Mouse (Mus musculus) left cerebral cortex, postnatal 10 days (tissue): ENCODE data around the gene Slc5a2. TPM values are rescaled to one million over a fixed set of nuclear protein-coding genes. Genes with fewer than 3 reads are reported as not detected.
A peak's percentile ranks its signal among the peaks of the same experiment; 100 is the strongest.

Source experiments
- DNase-seq, 2 experiments: peaks; one replicate each; pipeline ENCODE4 v3.0.0; 2021 to 2022; ENCODE audit warnings: low spot score in 2 of 2, mixed read lengths in 1 of 2; ENCODE audit errors: extremely low spot score in 1 of 2
- intact Hi-C: fragments of 180-260 bp; cut with DNase I; formaldehyde crosslinking; loops from one replicate; pipeline ENCODE4 v1.15.1; 2025
- total RNA-seq, 2 experiments: library from RNA; stranded (reverse); gene quantifications; 2 replicates each; pipeline ENCODE4 v1.2.3; 2021

Gene Slc5a2
- total RNA-seq, 2 experiments from 2014 or later: not detected

DNA sequence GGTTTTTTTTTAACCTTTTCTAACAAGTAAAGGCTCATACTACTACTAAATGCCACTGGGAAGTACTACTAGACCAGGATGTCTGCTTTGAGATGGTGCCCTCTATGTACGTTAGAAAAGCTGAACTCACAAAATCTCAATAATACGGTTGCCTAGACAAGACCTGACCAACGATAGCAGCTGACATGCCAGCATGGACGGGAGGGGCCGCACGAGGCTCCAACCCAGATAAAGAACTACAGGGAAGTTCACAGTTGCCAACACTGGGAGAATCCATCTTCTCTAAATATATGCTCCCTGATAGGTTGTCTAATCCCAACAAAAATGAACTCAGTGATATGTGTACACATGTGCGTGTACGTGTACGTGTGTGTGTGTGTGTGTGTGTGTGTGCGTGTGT is 29.3 kb downstream of the Slc5a2 start:
- intact Hi-C loops: loop anchor here (5.0 kb wide), 1 partner anchor 47 kb away; the partner anchor contains the start of gene Tgfb1i1
- DNase-seq: no peak

DNA sequence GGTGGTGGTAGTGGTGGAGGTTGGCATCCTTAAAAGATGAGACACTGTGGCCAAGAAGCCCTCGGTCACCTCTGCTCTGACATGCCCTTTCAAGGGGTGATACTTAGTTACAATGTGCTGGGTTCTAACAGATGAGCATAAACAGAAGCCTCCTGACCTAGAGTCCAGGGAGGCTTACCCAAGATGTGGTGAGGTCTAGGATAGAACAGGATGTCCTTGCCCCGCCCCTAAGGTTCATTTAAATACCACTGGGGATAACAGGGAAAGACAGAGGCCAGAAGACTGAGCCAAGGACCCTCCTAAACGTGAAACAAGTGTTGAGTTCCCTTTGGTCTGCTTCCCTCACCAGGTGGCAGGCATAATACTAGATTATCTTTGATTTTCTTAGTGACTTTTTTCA is 31.1 kb downstream of the Slc5a2 start:
- intact Hi-C loops: loop anchor here (5.0 kb wide), 1 partner anchor 49 kb away; the partner anchor contains the start of gene Tgfb1i1
- no peak for DNase-seq

DNA sequence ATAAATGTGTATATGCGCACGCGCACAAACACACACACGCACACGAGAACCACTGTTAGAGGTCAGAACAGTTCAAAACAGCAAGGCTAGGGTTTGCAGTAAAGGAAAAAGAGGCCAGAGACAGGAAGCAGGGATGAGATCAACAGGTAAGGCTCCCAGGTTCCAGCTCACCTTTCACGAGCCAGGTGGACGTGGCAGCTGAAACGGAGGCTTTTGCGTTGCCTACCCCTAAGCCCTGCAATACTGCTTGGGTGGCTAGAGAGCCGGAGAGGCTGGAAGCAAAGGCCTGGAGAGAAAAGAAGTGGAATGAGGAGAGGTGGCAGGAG is 31.8 kb downstream of the Slc5a2 start:
- intact Hi-C loops: loop anchor here (5.0 kb wide), 1 partner anchor 50 kb away; the partner anchor contains the start of gene Tgfb1i1
- no peak for DNase-seq

DNA sequence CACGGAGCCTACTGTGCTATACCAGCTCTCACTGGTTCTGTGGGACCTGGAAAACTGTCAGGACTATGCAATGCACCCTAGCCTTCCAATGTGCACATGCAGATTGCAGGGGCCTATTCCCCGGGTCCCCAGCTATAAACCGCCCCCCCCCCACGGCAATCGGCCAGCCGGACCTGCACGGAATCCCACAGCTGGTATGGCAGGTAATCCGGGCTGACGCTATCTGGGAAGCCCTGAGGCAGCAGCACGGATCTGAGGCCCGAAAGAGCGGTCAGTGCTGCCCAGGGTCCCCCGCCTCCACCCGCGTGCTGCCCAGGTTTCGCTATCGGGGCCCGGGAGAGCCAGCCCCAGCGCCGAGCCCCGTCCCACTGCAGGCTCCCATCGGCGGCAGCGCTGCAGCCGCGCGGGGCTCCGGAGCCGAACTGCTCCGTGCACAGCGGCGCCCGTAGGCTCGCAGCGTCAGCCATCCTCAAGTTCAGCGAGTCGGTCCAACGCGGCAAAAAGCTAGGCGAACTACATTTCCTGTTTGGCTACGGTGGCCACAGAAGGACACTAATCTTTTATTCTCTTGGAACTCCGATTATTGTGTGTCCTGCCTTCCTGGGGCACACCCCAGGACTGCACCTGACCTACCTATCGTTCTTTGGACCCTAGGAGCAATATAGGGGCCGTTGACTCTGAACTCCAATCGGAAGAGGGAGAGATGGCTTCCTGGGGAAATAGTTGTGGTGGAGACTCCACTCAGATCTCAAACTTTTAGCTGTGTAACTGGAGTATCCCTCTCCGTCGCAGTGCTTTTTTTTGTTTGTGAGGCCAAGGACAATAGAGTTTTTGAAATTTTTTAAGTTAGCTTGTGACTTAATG is 32.4 kb downstream of the Slc5a2 start, which contains the start of gene BC017158:
Gene BC017158 (minus strand): TSS at position 554 of the 864 bp plus-strand sequence.
- intact Hi-C loops: loop anchor here (5.0 kb wide), 1 partner anchor 51 kb away; the partner anchor contains the start of gene Tgfb1i1
- DNase-seq: peak; percentile 54 to 65

DNA sequence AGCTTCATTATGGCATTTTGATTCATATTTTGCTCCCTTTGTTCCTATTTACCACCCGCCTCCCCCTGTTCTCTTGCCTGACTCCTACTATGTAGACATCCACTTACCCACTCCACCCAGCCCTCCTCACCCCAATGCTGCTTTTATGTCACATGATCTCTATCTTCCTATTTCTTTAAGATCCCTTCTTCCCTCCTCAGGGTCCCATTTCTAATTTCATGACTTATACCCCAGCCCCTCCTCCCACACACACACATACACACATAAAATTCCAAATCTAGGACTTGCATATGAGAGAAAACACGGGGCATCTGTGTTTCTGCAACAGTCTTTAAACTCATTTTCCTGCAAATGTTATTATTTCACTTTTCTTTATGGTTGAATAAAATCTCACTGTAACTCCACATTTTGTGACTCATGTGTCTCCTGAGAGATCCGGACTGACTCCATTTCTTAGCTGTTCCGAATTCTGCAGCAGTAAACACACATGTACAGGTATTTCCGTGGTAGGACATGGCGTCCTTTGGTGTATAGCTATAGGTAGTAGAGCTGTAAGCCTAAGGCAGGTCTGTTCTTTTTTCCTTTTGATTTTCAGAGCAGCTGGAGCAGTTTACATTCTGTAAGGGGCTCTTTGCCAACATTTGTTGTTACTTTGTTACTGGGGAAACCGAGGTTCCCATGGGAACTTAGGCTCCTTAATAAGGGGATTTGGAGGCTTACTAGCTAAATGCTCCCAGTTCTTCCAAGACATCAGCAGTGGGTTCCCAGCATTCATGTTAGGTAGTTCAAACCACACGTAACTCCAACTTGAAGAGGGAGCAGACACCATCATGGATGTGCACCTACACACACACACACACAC is 33.3 kb downstream of the Slc5a2 start:
- DNase-seq: peak in 1 of 2 experiments; percentile 54

DNA sequence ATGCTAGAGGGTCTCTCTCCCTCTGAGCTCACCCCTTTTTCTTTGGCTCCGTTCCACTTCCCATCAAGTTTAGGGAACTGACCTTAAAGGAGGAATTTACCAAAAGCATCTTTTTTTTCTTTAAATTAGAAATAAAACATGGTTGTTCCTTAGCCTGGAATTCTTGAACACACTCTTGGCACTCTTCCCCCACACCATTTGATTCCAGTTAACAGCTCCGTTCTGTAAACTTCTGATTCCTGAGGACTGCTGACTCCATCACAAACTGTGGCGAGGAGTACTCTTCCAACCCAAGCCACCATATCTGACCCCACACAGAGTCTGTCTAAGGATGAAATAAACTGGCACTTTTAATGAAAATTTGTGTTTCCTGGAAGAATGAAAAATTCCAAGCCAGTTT is 35.5 kb downstream of the Slc5a2 start:
- no peak for DNase-seq
- intact Hi-C loops: no loop called here

More for the DNA sequence above, 33.3 kb downstream of the Slc5a2 start:
- intact Hi-C loops: loop anchor here (5.0 kb wide), 1 partner anchor 51 kb away; the partner anchor contains the start of gene Tgfb1i1

DNA sequence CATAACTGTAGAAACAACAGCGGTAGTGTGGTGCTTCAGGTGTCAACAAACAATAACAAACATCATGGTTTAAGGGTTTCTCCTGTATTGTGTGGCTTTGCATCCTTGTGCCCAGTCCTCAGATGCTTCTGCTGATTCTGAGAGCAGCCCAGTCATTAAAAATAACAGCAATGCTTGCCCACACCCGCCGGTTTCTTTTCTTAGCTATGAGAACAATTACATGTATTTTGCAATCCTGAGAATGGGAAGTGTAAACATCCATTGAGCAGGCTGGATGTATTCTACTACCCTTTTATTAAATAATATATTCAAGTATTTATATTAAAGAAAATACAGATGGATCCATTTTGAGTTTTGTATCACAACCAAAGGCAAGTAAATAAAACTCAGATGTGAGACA is 36.7 kb downstream of the Slc5a2 start:
- DNase-seq: no peak
- intact Hi-C loops: no loop called here

DNA sequence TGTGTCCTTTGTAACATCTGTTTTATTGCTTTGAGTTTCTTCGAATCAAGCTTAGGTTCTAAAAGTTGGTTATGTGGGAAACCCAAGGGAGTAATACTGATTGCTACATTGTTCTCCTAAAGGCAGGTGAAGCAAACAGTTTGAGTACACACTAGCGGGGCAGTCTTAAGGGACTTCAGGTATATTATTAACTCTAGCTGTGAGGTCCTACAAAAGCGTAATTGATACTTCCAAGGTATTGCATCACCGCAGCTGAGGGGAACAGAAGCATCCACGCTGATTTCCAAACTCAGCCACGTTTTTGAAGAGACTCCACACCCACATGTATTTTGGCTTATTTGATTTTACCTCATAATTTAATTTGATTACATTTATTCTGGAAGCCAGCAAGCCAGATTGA is 38.7 kb downstream of the Slc5a2 start:
- DNase-seq: no peak
- intact Hi-C loops: no loop called here

DNA sequence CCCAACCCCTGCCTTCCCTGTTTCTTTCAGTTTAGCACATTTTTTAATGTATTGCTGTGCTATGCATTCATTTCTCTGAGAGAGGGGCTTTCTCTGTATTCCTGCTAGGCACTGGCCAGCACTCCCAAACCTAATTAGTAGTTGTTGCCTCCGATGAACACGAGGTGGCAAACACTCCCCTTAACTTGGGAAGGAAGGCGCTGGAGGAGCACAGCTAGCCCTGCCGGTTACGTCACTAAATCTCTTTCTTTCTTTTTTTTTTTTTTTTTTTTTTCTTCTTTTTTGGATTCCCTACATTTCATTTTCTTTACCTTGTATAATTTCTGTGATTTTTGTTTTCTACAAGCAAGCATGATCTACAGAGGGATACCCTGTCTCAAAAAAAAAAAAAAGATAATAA is 39.5 kb downstream of the Slc5a2 start:
- DNase-seq: peak; percentile 52 to 68
- intact Hi-C loops: loop anchor here (5.0 kb wide), 2 partner anchors 42 to 387 kb away; no protein-coding TSS in a partner anchor

DNA sequence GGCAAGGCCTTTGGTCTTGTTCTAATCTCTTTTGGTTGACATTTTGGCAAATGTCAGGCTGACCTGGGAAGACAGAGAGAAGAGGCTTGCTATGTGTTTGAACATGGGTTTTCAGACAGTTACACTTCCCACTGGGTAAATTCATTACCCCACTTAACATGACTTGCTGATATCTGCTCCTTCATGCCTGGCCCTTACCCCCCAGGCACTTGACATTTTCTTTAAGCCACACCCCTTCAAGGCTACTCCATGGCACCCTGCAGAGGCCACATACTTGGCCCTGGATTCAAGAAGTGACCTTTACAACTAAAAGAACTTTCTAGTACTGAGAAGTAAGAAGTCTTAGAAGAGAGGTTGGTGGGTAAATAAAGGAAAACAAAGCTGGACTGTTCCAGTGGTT is 42.4 kb downstream of the Slc5a2 start:
- DNase-seq: peak in 1 of 2 experiments; percentile 3
- intact Hi-C loops: loop anchor here (5.0 kb wide), 2 partner anchors 39 to 384 kb away; no protein-coding TSS in a partner anchor

DNA sequence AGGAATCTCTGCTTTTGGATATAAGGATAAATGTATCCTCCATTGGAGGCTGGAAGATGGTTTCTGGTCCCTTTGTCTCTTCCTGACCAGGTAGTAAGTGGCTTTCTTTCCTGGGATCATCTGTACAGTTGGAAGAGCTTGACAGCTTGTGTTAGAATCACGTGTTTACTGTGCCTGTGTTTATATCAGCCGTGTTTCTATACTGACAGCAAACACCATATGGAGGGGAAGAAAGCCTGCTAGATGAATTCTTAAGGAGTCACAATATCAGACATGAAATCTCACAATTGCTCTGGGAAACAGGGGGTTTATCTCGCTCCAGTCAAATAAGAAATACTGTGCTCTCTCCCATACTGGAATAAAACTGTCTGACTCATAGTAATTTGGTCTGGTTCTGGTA is 43.8 kb downstream of the Slc5a2 start:
- intact Hi-C loops: loop anchor here (5.0 kb wide), 2 partner anchors 38 to 383 kb away; no protein-coding TSS in a partner anchor
- no peak for DNase-seq

DNA sequence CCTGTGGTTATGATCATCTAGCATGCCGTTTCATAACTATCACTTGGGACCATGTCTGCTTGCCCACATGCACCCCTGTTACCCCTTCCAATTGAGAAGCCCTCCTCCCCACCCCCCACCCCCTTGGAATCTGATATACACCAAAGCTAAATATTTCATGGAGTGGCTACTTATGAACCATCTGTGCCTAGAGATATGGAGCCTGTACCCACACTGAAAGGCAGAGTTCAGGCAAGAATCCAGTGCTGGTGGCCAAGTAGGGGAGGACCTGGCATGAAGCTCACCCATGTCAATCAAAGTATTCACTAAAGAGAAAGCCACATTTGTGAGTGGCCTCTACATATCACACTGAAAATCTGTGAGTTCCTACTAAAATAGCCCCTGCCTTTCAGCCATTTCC is 44.3 kb downstream of the Slc5a2 start:
- intact Hi-C loops: loop anchor here (5.0 kb wide), 2 partner anchors 38 to 383 kb away; no protein-coding TSS in a partner anchor
- peak in 1 of 2 experiments; percentile 8 for DNase-seq

DNA sequence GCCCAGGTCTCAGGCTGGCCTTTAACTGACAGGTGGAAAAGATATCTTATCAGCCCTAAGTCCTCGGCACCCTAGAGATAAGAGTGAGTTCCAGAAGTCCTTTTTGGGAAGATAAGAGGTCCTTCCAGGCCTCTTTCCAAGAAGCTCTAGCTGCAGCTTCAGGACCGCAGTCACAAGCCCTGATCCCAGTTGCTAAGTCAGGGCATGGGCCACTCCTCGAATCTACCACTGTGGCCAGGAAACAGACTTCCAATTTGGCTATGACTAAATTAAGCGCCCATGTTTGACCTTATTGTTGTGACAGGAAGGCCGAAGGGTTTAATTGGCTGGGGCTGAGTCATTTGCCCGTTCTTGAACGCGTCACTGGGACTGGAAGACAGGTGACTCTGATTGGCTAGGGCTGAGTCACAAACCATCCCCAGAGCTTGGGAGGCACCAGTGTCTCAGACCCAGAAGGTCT is 44.8 kb downstream of the Slc5a2 start:
- peak in 1 of 2 experiments; percentile 10 for DNase-seq
- intact Hi-C loops: no loop called here

DNA sequence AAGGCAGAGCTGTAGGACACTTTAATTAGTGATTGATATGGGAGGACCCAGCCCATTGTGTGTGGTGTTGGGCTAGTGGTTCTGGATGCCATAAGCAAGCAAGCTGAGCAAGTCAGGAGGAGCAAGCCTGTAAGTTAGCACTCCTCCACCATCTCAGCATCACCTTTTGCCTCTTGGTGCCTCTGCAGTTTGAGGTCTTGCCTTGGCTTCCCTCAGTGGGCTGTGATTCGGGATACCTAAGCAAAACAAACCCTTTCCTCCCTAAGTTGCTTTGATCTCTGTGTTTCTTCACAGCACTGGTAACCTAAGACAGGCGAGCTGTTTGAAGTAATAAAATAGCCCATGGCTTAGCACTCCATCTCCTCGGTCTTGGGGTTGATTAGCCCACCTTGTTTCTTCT is 45.8 kb downstream of the Slc5a2 start:
- peak in 1 of 2 experiments; percentile 7 for DNase-seq
- intact Hi-C loops: no loop called here

DNA sequence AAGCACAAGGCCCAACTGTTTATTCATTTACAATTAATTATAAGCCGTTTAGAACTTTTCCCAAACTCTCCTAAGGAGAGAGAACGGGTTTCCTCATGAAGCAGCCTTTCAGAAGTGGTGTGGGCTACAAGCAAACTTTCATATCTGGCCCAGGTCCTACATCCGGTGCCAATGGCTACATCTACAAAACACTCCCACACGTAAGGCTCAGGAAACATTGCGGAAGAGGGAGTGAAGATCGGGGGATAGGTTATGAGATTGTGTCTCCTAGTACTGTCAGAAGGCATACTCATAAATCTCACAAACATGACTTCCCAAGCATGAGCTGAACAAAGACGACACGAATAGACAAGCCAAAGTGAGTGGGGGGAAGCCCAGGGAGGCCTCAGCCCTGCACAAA is 46.4 kb downstream of the Slc5a2 start:
- intact Hi-C loops: no loop called here
- DNase-seq: peak in 1 of 2 experiments; percentile 7

DNA sequence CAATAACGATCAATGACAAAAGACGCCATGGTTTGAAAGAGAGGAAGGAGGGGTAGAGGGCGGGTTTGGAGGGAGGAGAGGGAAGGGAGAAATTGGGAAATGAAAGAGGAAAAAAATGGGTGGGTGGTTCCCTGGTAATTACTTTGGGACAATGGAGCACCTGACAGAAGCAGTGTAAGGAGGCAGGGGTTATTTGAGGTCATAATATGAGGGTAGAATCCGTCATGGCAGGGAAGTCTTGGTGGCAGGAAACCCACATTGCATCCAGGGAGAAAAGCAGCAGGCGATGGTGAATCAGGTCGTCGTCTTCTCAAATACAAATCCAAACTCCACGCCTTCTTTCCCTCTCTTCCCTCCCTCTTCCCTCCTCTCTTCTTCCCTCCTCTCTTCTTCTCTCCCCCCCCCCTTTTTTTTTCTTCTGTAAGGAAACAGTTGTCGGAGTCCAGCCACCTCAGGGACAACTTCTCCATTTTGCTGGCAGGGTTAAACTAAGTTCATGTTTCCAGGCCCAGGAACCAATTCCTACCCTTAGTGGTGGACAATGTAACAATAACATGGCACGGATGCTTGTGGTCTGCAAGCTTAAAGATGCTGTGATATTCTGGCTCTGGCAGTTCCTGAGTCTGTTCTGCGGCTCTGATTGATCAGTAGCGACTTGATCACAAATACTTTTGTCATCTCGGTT is 47.1 kb downstream of the Slc5a2 start:
- DNase-seq: peak in 1 of 2 experiments; percentile 2
- intact Hi-C loops: no loop called here

DNA sequence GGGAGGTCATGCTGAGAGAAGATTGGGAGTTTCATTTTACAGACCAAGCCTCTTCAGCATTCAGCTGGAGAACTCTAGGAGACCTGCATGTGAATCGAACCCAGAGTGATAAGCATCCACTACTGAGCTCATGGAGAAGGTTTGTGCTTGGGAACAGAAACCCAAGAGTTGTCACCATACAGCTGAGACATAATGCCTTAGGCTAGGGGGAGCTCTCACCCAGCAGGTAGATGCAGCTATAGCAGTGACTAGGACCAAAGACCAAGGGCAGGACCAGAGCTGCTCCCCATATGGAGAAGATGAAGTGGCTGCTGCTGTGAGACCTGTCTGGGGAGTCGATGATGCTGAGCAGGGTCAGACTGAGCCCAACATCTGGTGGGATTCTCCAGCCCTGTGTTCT is 48.1 kb downstream of the Slc5a2 start:
- intact Hi-C loops: no loop called here
- DNase-seq: peak in 1 of 2 experiments; percentile 3

DNA sequence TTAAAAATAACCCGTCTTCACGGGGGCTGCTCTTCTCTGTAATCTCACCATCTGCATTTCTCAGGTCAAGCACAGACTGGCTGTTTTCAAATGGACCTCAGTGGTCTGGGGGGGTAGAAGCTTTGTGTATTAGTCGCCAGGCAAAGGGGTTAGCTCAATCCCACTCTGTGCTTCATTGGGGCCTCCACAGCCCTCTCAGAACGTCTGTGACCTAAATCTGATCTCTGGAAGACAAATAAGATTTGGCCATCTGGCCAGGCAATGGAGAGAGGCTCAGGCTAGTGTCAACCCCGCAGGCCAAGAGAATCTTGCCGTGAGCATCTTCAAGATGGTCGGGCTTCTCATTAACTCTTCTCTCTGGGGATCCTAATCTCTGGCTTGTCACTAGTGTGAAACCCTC is 49.0 kb downstream of the Slc5a2 start:
- intact Hi-C loops: no loop called here

More for the DNA sequence above, 49.0 kb downstream of the Slc5a2 start:
- no peak for DNase-seq
